Mouse (Mus musculus) megakaryocyte, embryonic 14.5 days (primary cell): ENCODE data around the gene Adam11.

ENCODE experiments used
- FLI1 ChIP-seq: IDR thresholded peaks from 2 replicates; pipeline ENCODE4 v1.6.1; 2012; ENCODE audit warnings: low read length, inconsistent platforms, mixed read lengths
- GATA1 ChIP-seq: IDR thresholded peaks from 3 replicates; pipeline ENCODE4 v1.6.1; 2012; ENCODE audit warnings: mixed read lengths, low read length, inconsistent platforms, borderline replicate concordance

GRCm38 (mm10) chr11:102738046-102738445 is 23.2 kb upstream of the Adam11 start:
- TF ChIP-seq GATA1 (no peak), FLI1 (no peak)
